Comparison of ENCODE assay signal across 8 mouse cellular contexts in the genomic region with DNA sequence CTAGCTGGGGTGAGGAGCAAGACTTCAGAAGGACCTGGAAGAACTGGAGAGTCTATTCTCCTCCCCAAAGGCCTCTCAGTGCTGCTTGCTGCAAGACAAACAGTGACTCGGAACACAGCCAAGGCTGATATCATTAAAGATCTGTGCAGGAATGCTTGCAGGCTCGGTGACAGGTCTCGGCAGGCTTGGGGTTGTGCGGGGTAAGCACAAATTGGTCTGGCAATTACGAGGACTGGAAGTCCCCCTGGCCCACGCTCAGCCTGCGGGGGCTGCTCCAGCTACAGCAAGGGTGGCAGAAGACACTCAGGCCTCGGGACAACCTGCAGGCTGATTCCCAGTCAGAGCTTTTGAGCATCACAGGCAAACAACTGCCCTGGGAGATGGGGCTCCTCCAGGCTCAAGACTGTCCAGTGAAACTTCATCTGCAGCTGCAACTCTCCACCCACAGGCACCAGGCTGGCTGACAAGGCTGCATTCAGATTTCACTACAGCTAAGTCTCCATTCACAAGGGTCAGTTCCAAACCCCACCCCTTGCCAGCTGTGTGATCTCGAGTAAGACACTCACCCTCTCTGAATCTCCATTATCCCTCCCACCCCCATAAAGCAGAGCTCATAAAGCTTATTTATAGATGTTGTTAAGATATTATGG. TPM values are rescaled to one million over a fixed set of nuclear protein-coding genes. Genes with fewer than 3 reads are reported as not detected.
DNase-seq lines count a peak whose midpoint lies in the region; ATAC-seq and TF ChIP-seq lines count a peak whose summit lies in the region.
"Had no signal": no experiment of that assay in that cellular context is flagged by ENCODE, and none has a peak within 500 bp of the region (broad histone marks: within the 10 kb centered on the region; RNA-seq: fewer than 3 reads in every experiment).

No protein-coding gene starts in this region.

- H3K4me3 ChIP-seq in kidney, adult 2 months (ENCODE audit: insufficient read depth, low read depth, low read length) = no peak overlapping the region
- H3K4me3 ChIP-seq in kidney, embryonic 14.5 days (ENCODE audit: low read length) = no peak overlapping the region
- no peak overlapping the region for H3K4me3 ChIP-seq in embryonic facial prominence, embryonic 13.5 days
- no peak overlapping the region for H3K4me3 ChIP-seq in kidney, embryonic 16.5 days (ENCODE audit: low read length)
- no peak overlapping the region for H3K4me3 ChIP-seq in midbrain, postnatal 0 days (ENCODE audit: low read depth, low read length)
- no peak overlapping the region for H3K4me3 ChIP-seq in liver, embryonic 11.5 days (ENCODE audit: low read depth, low read length)

- H3K9ac ChIP-seq in kidney, embryonic 14.5 days (ENCODE audit: low read depth, low read length) = no peak overlapping the region
- no peak overlapping the region for H3K9ac ChIP-seq in embryonic facial prominence, embryonic 13.5 days
- H3K9ac ChIP-seq in kidney, embryonic 16.5 days (replicated peaks; ENCODE audit: low read length) = no peak overlapping the region
- H3K9ac ChIP-seq in midbrain, postnatal 0 days (replicated peaks; ENCODE audit: low read length, poor library complexity, severe bottlenecking) = no peak overlapping the region
- H3K9ac ChIP-seq in liver, embryonic 11.5 days (ENCODE audit: low read depth, low read length) = no peak overlapping the region

- H3K4me1 ChIP-seq in kidney, adult 2 months (ENCODE audit: control insufficient read depth, insufficient read depth, low read length) = no peaks in the 10 kb centered on the region
- peaks cover 11% of the 10 kb centered on the region; the same call in 1 of the 2 replicates for H3K4me1 ChIP-seq in kidney, embryonic 14.5 days (ENCODE audit: control insufficient read depth, insufficient read depth, low read length)
- H3K4me1 ChIP-seq in embryonic facial prominence, embryonic 13.5 days = peaks cover 43% of the 10 kb centered on the region
- peaks cover 16% of the 10 kb centered on the region for H3K4me1 ChIP-seq in kidney, embryonic 16.5 days (ENCODE audit: insufficient read depth, low read length)
- peaks cover 15% of the 10 kb centered on the region; the same call in 1 of the 2 replicates for H3K4me1 ChIP-seq in midbrain, postnatal 0 days (ENCODE audit: insufficient read depth, low read length)
- H3K4me1 ChIP-seq in liver, embryonic 11.5 days (replicated peaks; ENCODE audit: control insufficient read depth, insufficient read depth, low read length) = no peaks in the 10 kb centered on the region

- H3K4me2 ChIP-seq in kidney, embryonic 14.5 days (replicated peaks; ENCODE audit: low read depth, low read length) = no peak overlapping the region
- H3K4me2 ChIP-seq in embryonic facial prominence, embryonic 13.5 days = no peak overlapping the region
- no peak overlapping the region for H3K4me2 ChIP-seq in kidney, embryonic 16.5 days (replicated peaks; ENCODE audit: low read depth, low read length)
- H3K4me2 ChIP-seq in midbrain, postnatal 0 days (ENCODE audit: low read depth, low read length, poor library complexity, severe bottlenecking) = no peak overlapping the region
- H3K4me2 ChIP-seq in liver, embryonic 11.5 days = no peak overlapping the region

- no peak; the same call in 1 of the 2 replicates for ATAC-seq in kidney, embryonic 14.5 days (ENCODE audit: low FRiP score, low TSS enrichment)
- no peak for ATAC-seq in embryonic facial prominence, embryonic 13.5 days (ENCODE audit: insufficient number of reproducible peaks, insufficient read depth, low FRiP score, low TSS enrichment, low read depth)
- ATAC-seq in kidney, embryonic 16.5 days (ENCODE audit: low FRiP score, low TSS enrichment) = peak; percentile 50; the same call in 1 of the 2 replicates
- no peak for ATAC-seq in midbrain, postnatal 0 days (ENCODE audit: low FRiP score)
- ATAC-seq in liver, embryonic 11.5 days (replicated peaks; ENCODE audit: low FRiP score) = no peak

- H3K27me3 ChIP-seq in kidney, adult 2 months (replicated peaks; ENCODE audit: control insufficient read depth, insufficient read depth, low read length) = no peaks in the 10 kb centered on the region
- no peaks in the 10 kb centered on the region for H3K27me3 ChIP-seq in kidney, embryonic 14.5 days (ENCODE audit: control insufficient read depth, insufficient read depth, low read length)
- H3K27me3 ChIP-seq in embryonic facial prominence, embryonic 13.5 days = no peaks in the 10 kb centered on the region
- no peaks in the 10 kb centered on the region for H3K27me3 ChIP-seq in kidney, embryonic 16.5 days (ENCODE audit: insufficient read depth, low read length)
- no peaks in the 10 kb centered on the region for H3K27me3 ChIP-seq in midbrain, postnatal 0 days (ENCODE audit: insufficient read depth, low read length)
- no peaks in the 10 kb centered on the region for H3K27me3 ChIP-seq in liver, embryonic 11.5 days (replicated peaks; ENCODE audit: control insufficient read depth, insufficient read depth, low read length)

- no peak overlapping the region for H3K27ac ChIP-seq in kidney, adult 2 months (ENCODE audit: insufficient read depth, low read depth, low read length)
- no peak overlapping the region for H3K27ac ChIP-seq in kidney, embryonic 14.5 days (ENCODE audit: low read depth, low read length)
- peak overlapping the region; percentile 71 for H3K27ac ChIP-seq in embryonic facial prominence, embryonic 13.5 days
- 0 out of 2 replicates have a peak overlapping the region, but pooled peaks have one; percentile 11 for H3K27ac ChIP-seq in kidney, embryonic 16.5 days (ENCODE audit: low read length)
- 0 out of 2 replicates have a peak overlapping the region, but pooled peaks have one; percentile 12 for H3K27ac ChIP-seq in midbrain, postnatal 0 days (ENCODE audit: low read depth, low read length)
- H3K27ac ChIP-seq in liver, embryonic 11.5 days (ENCODE audit: low read depth, low read length) = no peak overlapping the region

- WGBS in kidney, adult 2 months = 26% methylated on average over 9 of the region's 9 CpGs
- 16% methylated on average over 9 of the region's 9 CpGs for WGBS in kidney, embryonic 14.5 days
- 40% methylated on average over 9 of the region's 9 CpGs for WGBS in embryonic facial prominence, embryonic 13.5 days
- WGBS in kidney, embryonic 16.5 days = 14% methylated on average over 9 of the region's 9 CpGs
- 38% methylated on average over 9 of the region's 9 CpGs for WGBS in midbrain, postnatal 0 days
- 41% methylated on average over 9 of the region's 9 CpGs for WGBS in liver, embryonic 11.5 days

- no peak for TF ChIP-seq POLR2A in kidney, adult 2 months (IDR thresholded peaks at IDR 0.05; ENCODE audit: low read depth, low read length)

- peak; percentile 38 for DNase-seq in kidney, adult 2 months
- no peak for DNase-seq in midbrain, postnatal 0 days (ENCODE audit: low spot score)
- DNase-seq in liver, embryonic 11.5 days (ENCODE audit: low spot score) = no peak
- DNase-seq in left cerebral cortex, adult 18-20 months (ENCODE audit: low spot score in 2 of 2) = no peak

- no peaks in the 10 kb centered on the region for H3K36me3 ChIP-seq in kidney, adult 2 months (ENCODE audit: control insufficient read depth, insufficient read depth, low read length)
- H3K36me3 ChIP-seq in kidney, embryonic 14.5 days (ENCODE audit: control insufficient read depth, insufficient read depth, low read length) = no peaks in the 10 kb centered on the region
- no peaks in the 10 kb centered on the region for H3K36me3 ChIP-seq in embryonic facial prominence, embryonic 13.5 days
- no peaks in the 10 kb centered on the region for H3K36me3 ChIP-seq in kidney, embryonic 16.5 days (ENCODE audit: insufficient read depth, low read length)
- no peaks in the 10 kb centered on the region for H3K36me3 ChIP-seq in midbrain, postnatal 0 days (ENCODE audit: insufficient read depth, low read length)
- no peaks in the 10 kb centered on the region for H3K36me3 ChIP-seq in liver, embryonic 11.5 days (ENCODE audit: control insufficient read depth, insufficient read depth, low read length)

- no peak for TF ChIP-seq CTCF in kidney, adult 2 months (conservative IDR thresholded peaks at IDR 0.05; ENCODE audit: insufficient read depth, insufficient read length, low read depth, low read length)
- no peak for TF ChIP-seq CTCF in midbrain, postnatal 0 days (IDR thresholded peaks at IDR 0.05)

- no peaks in the 10 kb centered on the region for H3K9me3 ChIP-seq in kidney, embryonic 14.5 days (ENCODE audit: control insufficient read depth, low read length)
- H3K9me3 ChIP-seq in embryonic facial prominence, embryonic 13.5 days = no peaks in the 10 kb centered on the region
- 0 out of 2 replicates have a peak, but pooled peaks cover 3% of the 10 kb centered on the region for H3K9me3 ChIP-seq in kidney, embryonic 16.5 days (ENCODE audit: low read length)
- no peaks in the 10 kb centered on the region for H3K9me3 ChIP-seq in midbrain, postnatal 0 days (ENCODE audit: low read length)
- no peaks in the 10 kb centered on the region for H3K9me3 ChIP-seq in liver, embryonic 11.5 days (ENCODE audit: control insufficient read depth, low read length)

RNA-seq across cellular contexts. Expression of gene Sez6l, which starts 31.0 kb away (rescaled TPM):
- 0.17 and 0.20 TPM in 2 replicates for polyA plus RNA-seq in kidney, adult 2 months (2012; rRNA removed)
- 0.23 and 0.26 TPM in 2 replicates for polyA plus RNA-seq in kidney, embryonic 14.5 days (2014; fragmentation: Nextera tagmentation; extraction: Ambion mirVana)
- 2.0 and 2.1 TPM in 2 replicates for polyA plus RNA-seq in embryonic facial prominence, embryonic 13.5 days (2015; fragmentation: Nextera tagmentation; extraction: Ambion mirVana)
- polyA plus RNA-seq in kidney, embryonic 16.5 days (2015; fragmentation: Nextera tagmentation; extraction: Ambion mirVana) = 0.76 and 0.89 TPM in 2 replicates
- total RNA-seq in midbrain, postnatal 0 days (2014; rRNA removed) = 101 and 115 TPM in 2 replicates
- polyA plus RNA-seq in midbrain, postnatal 0 days (2015; fragmentation: Nextera tagmentation; extraction: Ambion mirVana) = 60.7 and 65.7 TPM in 2 replicates
- polyA plus RNA-seq in liver, embryonic 11.5 days (2014; fragmentation: Nextera tagmentation; extraction: Ambion mirVana) = 0.08 TPM in 2 replicates
- total RNA-seq in left cerebral cortex, adult 18-20 months (2021) = 100 to 1,000 TPM; 141 to 148 TPM
- total RNA-seq: neutrophil, adult 5-6 weeks had no signal

Comparison
In these comparisons a context has a peak if more than half of its experiments do, and no peak if none do; other contexts are left out.
1. H3K27ac ChIP-seq: peak in embryonic facial prominence, embryonic 13.5 days (single experiment), kidney, embryonic 16.5 days (single experiment) and midbrain, postnatal 0 days (single experiment); none in kidney, adult 2 months (single experiment), kidney, embryonic 14.5 days (single experiment) and liver, embryonic 11.5 days (single experiment).
2. RNA of gene Sez6l, which starts 31.0 kb away (polyA plus RNA-seq): 60.7 to 65.7 TPM in midbrain, postnatal 0 days; 2.0 to 2.1 TPM in embryonic facial prominence, embryonic 13.5 days, 0.76 to 0.89 TPM in kidney, embryonic 16.5 days, 0.23 to 0.26 TPM in kidney, embryonic 14.5 days, 0.17 to 0.20 TPM in kidney, adult 2 months and 0.08 TPM in liver, embryonic 11.5 days; every median in the first group is over 10 times any median in the second.